Mouse (Mus musculus): ENCODE measurements at regions not wholly inside any gene's neighbourhood (a gene's known extent, or its start where the extent isn't known, plus 50 kb on each side); places are given as distances from the start of the nearest gene placed in this dataset.

GRCm38 (mm10) chr5:126967076-126967475 lies 274.5 kb upstream of the Tmem132c start:
- peak; percentile 68 for TF ChIP-seq EP300 (IDR thresholded peaks at IDR 0.05)
- no peak for TF ChIP-seq CTCF (IDR thresholded peaks at IDR 0.05)
